Mouse (Mus musculus) thymus, adult 2 months (tissue): ENCODE measurements around the gene Rfx4. TPM values are rescaled to one million over a fixed set of nuclear protein-coding genes. Genes with fewer than 3 reads are reported as not detected.

Experiments used
- DNase-seq: peaks from one replicate; pipeline ENCODE4 v3.0.0; 2021
- H3K27ac ChIP-seq: fragments of 200-500 bp; 2 replicates; pipeline ENCODE4 v1.5.1; 2012; ENCODE audit warnings: low read length, control low read depth; ENCODE audit not compliant: control insufficient read depth, insufficient read depth
- H3K27me3 ChIP-seq: fragments of 200-500 bp; 2 replicates; pipeline ENCODE4 v1.6.1; 2012; ENCODE audit warnings: mild to moderate bottlenecking, low read length, moderate library complexity, mixed read lengths; ENCODE audit not compliant: control insufficient read depth, insufficient read depth
- H3K36me3 ChIP-seq: fragments of 200-500 bp; 2 replicates; pipeline ENCODE4 v1.6.1; 2012; ENCODE audit warnings: mild to moderate bottlenecking, low read length, moderate library complexity; ENCODE audit not compliant: control insufficient read depth, insufficient read depth
- H3K4me1 ChIP-seq: fragments of 200-500 bp; replicated peaks from 2 replicates; pipeline ENCODE4 v1.6.1; 2012; ENCODE audit warnings: low read length; ENCODE audit not compliant: control insufficient read depth, insufficient read depth
- H3K4me3 ChIP-seq: fragments of 200-500 bp; 2 replicates; pipeline ENCODE4 v1.5.1; 2012; ENCODE audit warnings: mild to moderate bottlenecking, low read length, control low read depth, moderate library complexity; ENCODE audit not compliant: control insufficient read depth, insufficient read depth
- CTCF ChIP-seq: fragments of 200-500 bp; IDR thresholded peaks from 2 replicates; pipeline ENCODE4 v1.5.1; 2012; ENCODE audit warnings: mild to moderate bottlenecking, control low read depth, low read length, moderate library complexity, borderline replicate concordance; ENCODE audit not compliant: control insufficient read depth, poor library complexity, insufficient read depth; ENCODE audit errors: extremely low read depth
- POLR2A ChIP-seq: fragments of 200-500 bp; IDR thresholded peaks from 2 replicates; pipeline ENCODE4 v1.6.1; 2012; ENCODE audit warnings: mild to moderate bottlenecking, low read length, control low read depth, moderate library complexity; ENCODE audit not compliant: control insufficient read depth, poor library complexity, insufficient read depth; ENCODE audit errors: extremely low read depth
- WGBS: fragments of 180-500 bp; shearing (Covaris S2); methylation state at CpG from one replicate; pipeline ENCODE4 v1.1.7; 2018; 5-methylcytosine and 5-hydroxymethylcytosine counted together
- polyA plus RNA-seq: library from polyadenylated mRNA; depleted of rRNA; stranded (reverse); fragments of >200 nt; gene quantifications from 2 replicates; pipeline ENCODE4 v1.2.3, GENCODE M21; 2012

The Rfx4 gene
- polyA plus RNA-seq, 1 experiment = 0.12 TPM

DNA sequence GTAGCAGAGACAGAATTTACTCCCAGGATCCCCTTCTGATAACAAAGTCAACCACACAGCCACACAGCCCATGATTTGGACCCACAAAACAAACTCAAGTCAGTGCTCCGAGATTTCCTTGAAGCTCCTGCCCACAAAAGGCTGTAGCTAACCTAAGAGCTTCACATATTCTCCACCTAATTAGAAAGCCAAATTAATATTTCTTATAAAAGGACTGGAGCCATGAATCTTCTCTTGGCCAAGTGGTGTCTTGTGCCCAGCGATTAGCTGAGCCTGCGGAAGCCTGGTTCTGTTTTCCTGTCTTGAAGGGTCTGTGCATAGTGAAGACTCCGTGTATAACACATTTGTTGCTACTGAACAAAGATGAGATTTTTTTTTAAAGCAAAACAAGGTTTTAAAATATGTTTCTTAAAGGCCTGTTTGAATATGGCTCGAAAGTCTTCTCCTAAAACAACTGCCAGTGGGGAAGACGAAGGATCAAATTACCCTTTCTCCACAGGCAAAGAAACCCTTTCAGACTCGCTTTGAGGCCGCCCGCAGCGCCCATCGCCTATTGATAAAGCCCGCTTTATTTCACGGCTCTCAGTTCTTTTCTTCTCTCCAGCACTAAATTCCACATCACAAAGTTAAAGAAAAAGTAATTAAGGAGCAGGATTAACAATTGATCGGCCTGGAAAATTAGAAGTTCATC lies 103.1 kb downstream of the Rfx4 start:
- WGBS = 86% methylated on average over 14 of the region's 14 CpGs
- no peaks in the 10 kb centered on the region for H3K36me3 ChIP-seq
- no peak for TF ChIP-seq CTCF
- no peak for TF ChIP-seq POLR2A

DNA sequence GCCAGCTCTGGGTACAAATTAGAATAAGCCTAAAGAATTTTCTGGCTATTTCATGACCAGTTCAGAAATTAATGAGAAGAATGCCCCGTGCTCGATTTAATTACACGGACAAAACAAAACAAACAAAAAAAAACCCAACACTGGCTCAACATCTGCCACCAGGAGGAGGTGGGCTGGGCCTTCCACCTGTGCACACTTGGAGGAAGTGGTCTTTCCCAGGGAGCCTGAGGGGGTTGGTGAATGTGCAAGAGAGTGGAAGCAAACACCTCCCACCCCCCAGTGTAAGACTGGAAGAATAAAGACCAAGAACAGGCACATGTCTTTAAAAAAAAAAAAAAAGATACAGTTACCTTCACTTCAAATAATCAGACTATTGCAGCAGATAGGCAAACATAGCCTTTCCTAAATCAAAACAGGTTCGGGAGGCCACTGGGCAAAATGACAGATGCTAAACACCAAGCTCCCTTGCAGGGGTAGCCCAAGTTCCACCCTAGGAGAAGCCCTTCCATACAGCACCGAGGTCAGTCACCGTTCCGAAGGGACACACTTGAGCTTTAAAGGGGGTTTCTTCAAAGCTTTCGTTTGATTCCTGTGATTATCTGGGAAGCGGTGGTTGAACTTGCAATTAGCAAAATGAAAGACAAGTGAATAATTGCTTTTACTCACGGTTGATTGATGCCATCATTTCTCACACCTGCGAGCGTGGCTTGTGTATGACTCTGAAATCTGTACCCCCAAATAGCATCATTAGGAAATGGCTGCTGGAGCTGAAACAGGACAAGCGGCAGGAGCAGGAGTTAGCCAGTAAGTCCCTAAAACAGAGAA lies 103.9 kb downstream of the Rfx4 start:
- Histone ChIP-seq H3K27me3 (no peaks in the 10 kb centered on the region), H3K27ac (no peak overlapping the region), H3K4me1 (no peaks in the 10 kb centered on the region), H3K36me3 (no peaks in the 10 kb centered on the region), H3K4me3 (no peak overlapping the region)
- TF ChIP-seq CTCF (no peak), POLR2A (no peak)
- DNase-seq = no peak
- WGBS = 75% methylated on average over 13 of the region's 13 CpGs

More for the DNA sequence above, 103.1 kb downstream of the Rfx4 start:
- Histone ChIP-seq H3K4me1 (no peaks in the 10 kb centered on the region), H3K4me3 (no peak overlapping the region), H3K27me3 (no peaks in the 10 kb centered on the region), H3K27ac (no peak overlapping the region)
- no peak for DNase-seq

DNA sequence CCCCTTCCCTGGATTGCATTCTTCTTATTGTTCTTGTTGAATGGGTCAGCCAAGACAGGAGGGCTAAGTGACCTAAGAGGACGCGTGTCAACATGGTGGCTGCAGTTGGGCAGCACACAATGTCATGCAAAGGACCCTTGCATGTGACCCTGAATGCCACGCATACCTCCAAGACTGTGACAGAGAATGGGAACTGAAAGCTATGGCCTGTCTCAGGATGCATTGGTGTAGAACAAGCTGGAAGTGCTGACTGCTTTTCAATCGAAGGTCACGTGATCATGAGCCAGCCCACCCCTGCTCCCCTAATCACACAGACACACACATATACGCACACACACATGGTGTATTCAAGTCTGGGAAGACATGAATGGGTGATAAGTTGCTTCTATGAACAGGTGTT lies 107.6 kb downstream of the Rfx4 start:
- 96% methylated on average over 6 of the region's 6 CpGs for WGBS
- Histone ChIP-seq H3K27me3 (no peaks in the 10 kb centered on the region), H3K36me3 (no peaks in the 10 kb centered on the region), H3K27ac (no peak overlapping the region), H3K4me1 (no peaks in the 10 kb centered on the region), H3K4me3 (no peak overlapping the region)
- no peak for TF ChIP-seq POLR2A
- TF ChIP-seq CTCF = no peak
- DNase-seq = no peak

DNA sequence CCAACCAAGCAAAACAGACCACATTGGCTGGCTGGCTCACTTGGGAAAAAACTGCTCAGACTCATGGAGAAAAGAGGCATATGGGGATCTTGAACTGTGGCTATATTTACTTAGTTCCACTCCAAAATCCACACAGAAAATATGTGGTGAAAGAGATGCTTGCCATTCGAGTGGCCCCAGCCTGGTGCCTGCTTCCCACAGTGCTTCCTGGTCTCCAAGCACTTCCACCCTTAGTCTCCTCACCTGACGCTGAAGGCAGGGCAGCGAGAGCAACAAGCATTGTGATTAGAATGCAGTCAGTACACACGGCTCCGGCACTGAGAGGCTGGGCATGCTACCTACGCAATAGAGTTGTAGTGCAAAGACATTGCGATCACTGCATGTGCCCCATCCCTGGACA lies 111.7 kb downstream of the Rfx4 start:
- H3K27me3 ChIP-seq = no peaks in the 10 kb centered on the region
- no peak for TF ChIP-seq POLR2A
- no peak for TF ChIP-seq CTCF
- H3K4me3 ChIP-seq = no peak overlapping the region
- WGBS = 92% methylated on average over 7 of the region's 7 CpGs
- H3K4me1 ChIP-seq = no peaks in the 10 kb centered on the region
- no peak for DNase-seq
- H3K27ac ChIP-seq = no peak overlapping the region
- no peaks in the 10 kb centered on the region for H3K36me3 ChIP-seq

DNA sequence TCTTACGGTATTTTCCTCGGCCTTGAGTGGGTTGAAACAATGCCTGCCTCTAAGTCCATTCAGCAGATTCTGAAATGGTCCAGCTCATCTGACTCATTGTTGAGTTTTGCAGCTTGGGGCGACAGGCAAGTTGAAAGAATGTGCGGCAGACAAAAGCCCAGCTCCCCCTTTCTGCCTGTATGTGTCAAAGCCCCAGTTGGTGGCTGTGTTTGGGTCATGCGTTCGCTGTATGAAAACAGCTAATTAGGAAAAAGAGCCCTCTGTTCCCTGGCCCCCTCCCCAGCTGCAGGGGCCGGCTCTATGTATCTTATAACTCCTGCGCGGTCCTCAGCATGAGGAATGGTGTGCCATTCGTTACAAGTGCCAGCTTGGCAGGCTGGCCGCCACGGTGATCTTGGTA lies 115.4 kb downstream of the Rfx4 start:
- Histone ChIP-seq H3K4me3 (no peak overlapping the region), H3K36me3 (no peaks in the 10 kb centered on the region), H3K27ac (no peak overlapping the region), H3K4me1 (no peaks in the 10 kb centered on the region), H3K27me3 (no peaks in the 10 kb centered on the region)
- TF ChIP-seq CTCF = no peak
- no peak for TF ChIP-seq POLR2A
- DNase-seq = no peak
- 93% methylated on average over 12 of the region's 12 CpGs for WGBS

DNA sequence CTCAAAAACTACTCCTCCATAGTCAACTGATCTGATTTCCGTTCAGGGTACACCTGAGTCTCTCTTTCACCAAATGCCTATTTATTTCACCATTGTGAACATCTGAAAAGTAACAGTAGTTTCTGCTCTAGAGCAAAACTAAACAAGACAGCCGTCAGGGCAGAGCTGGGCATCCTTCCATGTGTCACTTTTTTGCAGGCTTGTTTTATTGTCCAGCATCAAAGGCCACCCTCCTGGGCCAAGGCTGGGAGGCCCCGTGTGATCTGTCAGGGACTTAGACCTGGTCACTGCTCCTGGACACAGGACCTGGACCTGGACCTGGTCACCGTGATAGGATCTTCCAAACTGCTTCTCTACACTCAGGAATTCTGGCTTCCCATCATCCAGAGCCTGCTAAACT lies 116.1 kb downstream of the Rfx4 start:
- Histone ChIP-seq H3K36me3 (no peaks in the 10 kb centered on the region), H3K27ac (no peak overlapping the region), H3K27me3 (no peaks in the 10 kb centered on the region), H3K4me3 (no peak overlapping the region), H3K4me1 (no peaks in the 10 kb centered on the region)
- TF ChIP-seq CTCF (no peak), POLR2A (no peak)
- DNase-seq = no peak
- WGBS = 93% methylated on average over 4 of the region's 4 CpGs
